Mouse (Mus musculus): ENCODE measurements around the gene Cep89. TPM values are rescaled to one million over a fixed set of nuclear protein-coding genes. Genes with fewer than 3 reads are reported as not detected.

Cep89 gene
- polyA plus RNA-seq, 1 experiment from 2014 or later, result 42.9 TPM

Other genes starting within 250 kb of the Cep89 start
- 0.31 and 0.66 TPM in 2 replicates for gene Slc7a10, start 210.7 kb upstream of the Cep89 start, polyA plus RNA-seq (2014; fragmentation: Nextera tagmentation; extraction: Ambion mirVana)
- gene Lrp3, start 181.5 kb upstream of the Cep89 start, polyA plus RNA-seq (2014; fragmentation: Nextera tagmentation; extraction: Ambion mirVana), result 15.2 and 17.3 TPM in 2 replicates
- 19.4 and 20.2 TPM in 2 replicates for gene Gpatch1, start 78.6 kb upstream of the Cep89 start, polyA plus RNA-seq (2014; fragmentation: Nextera tagmentation; extraction: Ambion mirVana)
- 1.9 and 2.2 TPM in 2 replicates for gene Rhpn2, start 62.9 kb upstream of the Cep89 start, polyA plus RNA-seq (2014; fragmentation: Nextera tagmentation; extraction: Ambion mirVana)
- 26.2 and 26.9 TPM in 2 replicates for gene Faap24, start 199 bp upstream of the Cep89 start, polyA plus RNA-seq (2014; fragmentation: Nextera tagmentation; extraction: Ambion mirVana)
- gene Slc7a9, start 51.8 kb downstream of the Cep89 start, polyA plus RNA-seq (2014; fragmentation: Nextera tagmentation; extraction: Ambion mirVana), result not detected in 2 replicates
- 0.11 TPM in 2 replicates for gene Tdrd12, start 140.7 kb downstream of the Cep89 start, polyA plus RNA-seq (2014; fragmentation: Nextera tagmentation; extraction: Ambion mirVana)
- 43.2 and 46.1 TPM in 2 replicates for gene Nudt19, start 159.3 kb downstream of the Cep89 start, polyA plus RNA-seq (2014; fragmentation: Nextera tagmentation; extraction: Ambion mirVana)
- 0.11 and 0.45 TPM in 2 replicates for gene Rgs9bp, start 188.5 kb downstream of the Cep89 start, polyA plus RNA-seq (2014; fragmentation: Nextera tagmentation; extraction: Ambion mirVana)
- 27.0 and 31.0 TPM in 2 replicates for gene Ankrd27, start 189.2 kb downstream of the Cep89 start, polyA plus RNA-seq (2014; fragmentation: Nextera tagmentation; extraction: Ambion mirVana)